Mouse (Mus musculus) stomach, embryonic 14.5 days (tissue): ENCODE results near the gene Gm13275. TPM values are rescaled to one million over a fixed set of nuclear protein-coding genes. Genes with fewer than 3 reads are reported as not detected.
"Not testable (repeated sequence)": the region's sequence is repeated elsewhere in the genome, so short reads cannot be mapped to it uniquely, and the experiment has no call there.

Experiments used
- ATAC-seq: fragments of 200-750 bp; cut with Nextera tagmentation; 2 replicates; pipeline ENCODE4 v1.8.0; 2017; ENCODE audit warnings: low read depth, moderate TSS enrichment; ENCODE audit not compliant: insufficient number of reproducible peaks, insufficient read depth, low FRiP score
- H3K27ac ChIP-seq: fragments of 300-500 bp; sonication (generic); 2 replicates; pipeline ENCODE4 v1.5.1; 2014; ENCODE audit warnings: mild to moderate bottlenecking, low read length, moderate library complexity, mixed read lengths
- H3K27me3 ChIP-seq: fragments of 300-500 bp; sonication (generic); 2 replicates; pipeline ENCODE4 v1.6.1; 2014; ENCODE audit warnings: low read length, control low read depth, mixed read lengths; ENCODE audit not compliant: control insufficient read depth, insufficient read depth
- H3K36me3 ChIP-seq: fragments of 300-500 bp; sonication (generic); 2 replicates; pipeline ENCODE4 v1.6.1; 2014; ENCODE audit warnings: mild to moderate bottlenecking, control low read depth, low read length, moderate library complexity, mixed read lengths; ENCODE audit not compliant: control insufficient read depth, insufficient read depth
- H3K4me1 ChIP-seq: fragments of 300-500 bp; sonication (generic); 2 replicates; pipeline ENCODE4 v1.6.1; 2014; ENCODE audit warnings: low read length, control low read depth, mixed read lengths; ENCODE audit not compliant: control insufficient read depth, insufficient read depth
- H3K4me2 ChIP-seq: fragments of 300-500 bp; sonication (generic); replicated peaks from 2 replicates; pipeline ENCODE4 v1.6.1; 2014; ENCODE audit warnings: low read depth, low read length, control low read depth
- H3K4me3 ChIP-seq: fragments of 300-500 bp; sonication (generic); 2 replicates; pipeline ENCODE4 v1.5.1; 2014; ENCODE audit warnings: low read depth, low read length, control low read depth
- H3K9ac ChIP-seq: fragments of 300-500 bp; sonication (generic); replicated peaks from 2 replicates; pipeline ENCODE4 v1.6.1; 2014; ENCODE audit warnings: low read depth, mild to moderate bottlenecking, control low read depth, low read length, moderate library complexity, mixed read lengths
- H3K9me3 ChIP-seq: fragments of 300-500 bp; sonication (generic); 2 replicates; pipeline ENCODE4 v1.6.1; 2016; ENCODE audit warnings: low read depth, low read length, control low read depth; ENCODE audit not compliant: control insufficient read depth
- WGBS: fragments of 180-500 bp; shearing (Covaris S2); extraction: QIAGEN DNeasy Blood & Tissue Kit; methylation state at CpG from one replicate; pipeline ENCODE4 v1.1.7; 2014; 5-methylcytosine and 5-hydroxymethylcytosine counted together
- polyA plus RNA-seq: library from polyadenylated mRNA; unstranded; fragments of >200 nt; fragmentation: Nextera tagmentation; extraction: Ambion mirVana; gene quantifications from 2 replicates; pipeline ENCODE4 v1.2.1, GENCODE M21; 2014

Gm13275 gene
- polyA plus RNA-seq, result not detected in 2 replicates

GRCm38 (mm10) chr4:88793936-88794675 is at the start of gene Gm13275:
Gene Gm13275 (plus strand): TSS chr4:88794487.
- 0% methylated on average over 6 of the region's 52 CpGs for WGBS
- not testable (repeated sequence) for H3K9me3 ChIP-seq, H3K36me3 ChIP-seq, ATAC-seq, H3K27me3 ChIP-seq, H3K4me2 ChIP-seq, H3K9ac ChIP-seq, H3K27ac ChIP-seq, H3K4me3 ChIP-seq, H3K4me1 ChIP-seq

- Histone ChIP-seq H3K4me1 (no peaks in the 10 kb centered on the region), H3K27me3 (no peaks in the 10 kb centered on the region), H3K9me3 (no peaks in the 10 kb centered on the region), H3K4me3 (no peak overlapping the region), H3K9ac (no peak overlapping the region), H3K36me3 (no peaks in the 10 kb centered on the region), H3K27ac (no peak overlapping the region), H3K4me2 (no peak overlapping the region)
- WGBS, result 50% methylated on average over 6 of the region's 6 CpGs
- no peak for ATAC-seq
Measured at GRCm38 (mm10) chr4:88749926-88750325, 44.4 kb upstream of the Gm13275 start.

GRCm38 (mm10) chr4:88754818-88755340 is 39.4 kb upstream of the Gm13275 start, which contains the start of gene Gm13271:
Gene Gm13271 (plus strand): TSS chr4:88754868.
- not testable (repeated sequence) for H3K4me3 ChIP-seq, ATAC-seq, H3K9me3 ChIP-seq, H3K4me1 ChIP-seq, H3K9ac ChIP-seq, H3K36me3 ChIP-seq, H3K27me3 ChIP-seq, H3K4me2 ChIP-seq, H3K27ac ChIP-seq
- 67% methylated on average over 15 of the region's 15 CpGs for WGBS

GRCm38 (mm10) chr4:88756581-88757513 is 37.4 kb upstream of the Gm13275 start:
- peak overlapping the region; percentile 61 for H3K4me2 ChIP-seq
- not testable (repeated sequence) for H3K4me1 ChIP-seq, ATAC-seq, H3K36me3 ChIP-seq, H3K9me3 ChIP-seq, H3K27me3 ChIP-seq
- H3K4me3 ChIP-seq, result peak overlapping the region; percentile 42
- H3K27ac ChIP-seq, result peak overlapping the region; percentile 93
- 11% methylated on average over 28 of the region's 31 CpGs for WGBS
- H3K9ac ChIP-seq, result peak overlapping the region; percentile 52

GRCm38 (mm10) chr4:88757628-88758031 is 36.7 kb upstream of the Gm13275 start:
- H3K9ac ChIP-seq, H3K4me1 ChIP-seq, H3K9me3 ChIP-seq, H3K27me3 ChIP-seq, H3K36me3 ChIP-seq: not testable (repeated sequence)
- 0% methylated on average over 11 of the region's 21 CpGs for WGBS
- H3K27ac ChIP-seq, result peak overlapping the region; percentile 93
- peak overlapping the region; percentile 61 for H3K4me2 ChIP-seq
- peak overlapping the region; percentile 42 for H3K4me3 ChIP-seq
- peak; percentile 99 for ATAC-seq

GRCm38 (mm10) chr4:88758751-88759150 is 35.5 kb upstream of the Gm13275 start:
- not testable (repeated sequence) for H3K27ac ChIP-seq, ATAC-seq, H3K4me1 ChIP-seq, H3K4me2 ChIP-seq, H3K4me3 ChIP-seq, H3K9me3 ChIP-seq, H3K27me3 ChIP-seq, H3K36me3 ChIP-seq, H3K9ac ChIP-seq
- 85% methylated on average over 9 of the region's 9 CpGs for WGBS

GRCm38 (mm10) chr4:88759610-88760268 is 34.5 kb upstream of the Gm13275 start, which contains the start of gene Gm13283:
Gene Gm13283 (plus strand): TSS chr4:88760119.
- not testable (repeated sequence) for H3K4me1 ChIP-seq, H3K9me3 ChIP-seq, H3K27ac ChIP-seq, H3K36me3 ChIP-seq, H3K9ac ChIP-seq, ATAC-seq, H3K27me3 ChIP-seq
- 24% methylated on average over 8 of the region's 14 CpGs for WGBS
- H3K4me2 ChIP-seq, result peak within 1 kb of the TSS; percentile 30
- H3K4me3 ChIP-seq, result peak within 1 kb of the TSS; percentile 16; the same call in 1 of the 2 replicates

GRCm38 (mm10) chr4:88760431-88760830 is 33.9 kb upstream of the Gm13275 start:
- not testable (repeated sequence) for H3K4me1 ChIP-seq, H3K36me3 ChIP-seq, H3K9ac ChIP-seq, H3K27ac ChIP-seq, H3K27me3 ChIP-seq, H3K9me3 ChIP-seq, ATAC-seq
- WGBS, result 0% methylated on average over 21 of the region's 28 CpGs
- Histone ChIP-seq H3K4me2 (peak overlapping the region; percentile 30), H3K4me3 (peak overlapping the region; percentile 16; the same call in 1 of the 2 replicates)
